Comparison of ENCODE assay signal across 8 mouse cellular contexts in the genomic region with DNA sequence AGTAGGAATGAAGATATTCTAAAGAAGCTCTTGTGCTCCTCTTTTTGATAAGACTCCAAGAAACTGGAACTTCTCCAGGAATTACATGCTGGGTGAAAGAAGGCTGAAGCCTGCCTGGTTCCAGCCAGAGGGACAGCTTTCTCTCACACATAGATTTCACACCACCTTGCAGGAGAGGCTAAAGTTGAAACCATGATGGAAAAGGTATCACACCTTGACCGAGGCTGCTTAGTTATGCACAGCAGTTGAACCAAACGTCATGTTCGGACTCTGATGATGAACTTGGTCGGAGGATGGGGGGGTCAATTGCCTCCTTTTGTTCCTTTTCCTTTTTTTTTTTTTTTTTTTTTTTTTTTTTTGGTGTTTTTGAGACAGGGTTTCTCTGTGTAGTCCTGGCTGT. TPM values are rescaled to one million over a fixed set of nuclear protein-coding genes. Genes with fewer than 3 reads are reported as not detected.
DNase-seq lines count a peak whose midpoint lies in the region; ATAC-seq and TF ChIP-seq lines count a peak whose summit lies in the region.

No protein-coding gene starts in this region.

- ATAC-seq in heart, embryonic 15.5 days (replicated peaks; ENCODE audit: insufficient number of reproducible peaks, insufficient read depth, low FRiP score, low read depth) = no peak
- ATAC-seq in forebrain, embryonic 14.5 days = no peak
- ATAC-seq in liver, embryonic 16.5 days (ENCODE audit: low read depth) = no peak

- intact Hi-C loops in heart, postnatal 25 days (cut with DNase I) = no loop called here

- no peaks in the 10 kb centered on the region for H3K27me3 ChIP-seq in heart, embryonic 15.5 days
- no peaks in the 10 kb centered on the region for H3K27me3 ChIP-seq in forebrain, embryonic 14.5 days (replicated peaks; ENCODE audit: control insufficient read depth, insufficient read depth, low read length)
- H3K27me3 ChIP-seq in liver, embryonic 16.5 days (ENCODE audit: control insufficient read depth, insufficient read depth, low read depth, low read length) = no peaks in the 10 kb centered on the region

- no peaks in the 10 kb centered on the region for H3K9me3 ChIP-seq in heart, embryonic 15.5 days (replicated peaks)
- H3K9me3 ChIP-seq in ES-E14 (ENCODE audit: control insufficient read depth, insufficient read depth, low read depth, low read length) = no peaks in the 10 kb centered on the region
- no peaks in the 10 kb centered on the region for H3K9me3 ChIP-seq in forebrain, embryonic 14.5 days (replicated peaks; ENCODE audit: control insufficient read depth, low read length)
- no peaks in the 10 kb centered on the region for H3K9me3 ChIP-seq in liver, embryonic 16.5 days (replicated peaks; ENCODE audit: control insufficient read depth, low read length)

- WGBS in heart, embryonic 15.5 days = 76% methylated on average over 4 of the region's 4 CpGs
- WGBS in forebrain, embryonic 14.5 days = 88% methylated on average over 4 of the region's 4 CpGs
- 74% methylated on average over 4 of the region's 4 CpGs for WGBS in liver, embryonic 16.5 days (ENCODE audit: insufficient replicate concordance)

- H3K4me3 ChIP-seq in heart, embryonic 15.5 days = peak overlapping the region; percentile 100
- H3K4me3 ChIP-seq in ES-E14 (ENCODE audit: insufficient read depth in 1 of 2, low read depth in 1 of 2, low read length in 2 of 2, poor library complexity in 1 of 2, severe bottlenecking in 1 of 2) = peak overlapping the region; percentile 5 to 100; a peak in 3 of 4 replicates
- H3K4me3 ChIP-seq in forebrain, embryonic 14.5 days (ENCODE audit: low read depth, low read length) = peak overlapping the region; percentile 93; the same call in 1 of the 2 replicates
- H3K4me3 ChIP-seq in liver, embryonic 16.5 days (ENCODE audit: low read depth, low read length) = peak overlapping the region; percentile 98

- no peak for DNase-seq in heart, postnatal 25 days (ENCODE audit: low spot score)
- DNase-seq in ES-E14 (ENCODE audit: low read depth, low spot score) = no peak
- DNase-seq in forebrain, embryonic 14.5 days (ENCODE audit: low spot score) = no peak
- no peak for DNase-seq in adrenal gland, postnatal 4 days (ENCODE audit: low spot score in 2 of 2)
- no peak for DNase-seq in adrenal gland, postnatal 10 days
- DNase-seq in left cerebral cortex, adult 18-20 months (ENCODE audit: low spot score in 2 of 2) = no peak

- H3K9ac ChIP-seq in heart, embryonic 15.5 days = no peak overlapping the region
- no peak overlapping the region; the same call in 1 of the 2 replicates for H3K9ac ChIP-seq in ES-E14 (ENCODE audit: insufficient read depth, low read depth, low read length, poor library complexity, severe bottlenecking)
- no peak overlapping the region for H3K9ac ChIP-seq in forebrain, embryonic 14.5 days (ENCODE audit: low read length)
- no peak overlapping the region; the same call in 1 of the 2 replicates for H3K9ac ChIP-seq in liver, embryonic 16.5 days (ENCODE audit: low read depth, low read length)

- peaks cover 17% of the 10 kb centered on the region for H3K4me1 ChIP-seq in heart, embryonic 15.5 days (replicated peaks)
- peaks cover 0 to 4% of the 10 kb centered on the region in 2 experiments; a peak in 1 of 4 replicates for H3K4me1 ChIP-seq in ES-E14 (ENCODE audit: control insufficient read depth in 2 of 2, insufficient read depth in 2 of 2, low read length in 2 of 2, poor library complexity in 1 of 2)
- H3K4me1 ChIP-seq in forebrain, embryonic 14.5 days (ENCODE audit: control insufficient read depth, insufficient read depth, low read length) = peaks cover 8% of the 10 kb centered on the region
- peaks cover 17% of the 10 kb centered on the region for H3K4me1 ChIP-seq in liver, embryonic 16.5 days (ENCODE audit: control insufficient read depth, low read depth, low read length)

- in situ Hi-C loops in ES-E14 (cut with MboI; ENCODE audit: low sequenced_read_pairs in 2 of 2, unreplicated experiment in 2 of 2) = no loop called here

- H3K27ac ChIP-seq in heart, embryonic 15.5 days = peak overlapping the region; percentile 82
- no peak overlapping the region for H3K27ac ChIP-seq in ES-E14 (ENCODE audit: insufficient read depth, low read depth, low read length, poor library complexity, severe bottlenecking)
- no peak overlapping the region for H3K27ac ChIP-seq in forebrain, embryonic 14.5 days (ENCODE audit: low read depth, low read length)
- peak overlapping the region; percentile 97 for H3K27ac ChIP-seq in liver, embryonic 16.5 days (ENCODE audit: low read length)

- H3K36me3 ChIP-seq in heart, embryonic 15.5 days = 0 out of 2 replicates have a peak, but pooled peaks cover 6% of the 10 kb centered on the region
- H3K36me3 ChIP-seq in ES-E14 (ENCODE audit: control insufficient read depth, insufficient read depth, low read length, poor library complexity, severe bottlenecking) = no peaks in the 10 kb centered on the region; the same call in 1 of the 2 replicates
- peaks cover 5% of the 10 kb centered on the region; the same call in 1 of the 2 replicates for H3K36me3 ChIP-seq in forebrain, embryonic 14.5 days (ENCODE audit: control insufficient read depth, insufficient read depth, low read length)
- no peaks in the 10 kb centered on the region for H3K36me3 ChIP-seq in liver, embryonic 16.5 days (ENCODE audit: control insufficient read depth, insufficient read depth)

- peak overlapping the region; percentile 59 for H3K4me2 ChIP-seq in heart, embryonic 15.5 days
- H3K4me2 ChIP-seq in forebrain, embryonic 14.5 days (ENCODE audit: low read length) = peak overlapping the region; percentile 43; the same call in 1 of the 2 replicates
- peak overlapping the region; percentile 68 for H3K4me2 ChIP-seq in liver, embryonic 16.5 days (ENCODE audit: low read depth, low read length)

TF ChIP-seq in ES-E14, 5 proteins besides CTCF, POLR2A, EP300 and RAD21:
- TF ChIP-seq CHD2 (IDR thresholded peaks at IDR 0.05; ENCODE audit: low read depth, low read length) = no peak
- no peak for TF ChIP-seq MAFK (IDR thresholded peaks at IDR 0.05; ENCODE audit: insufficient read depth, low read depth, low read length)
- no peak for TF ChIP-seq HCFC1 (IDR thresholded peaks at IDR 0.05; ENCODE audit: borderline replicate concordance, insufficient read depth, low read length)
- TF ChIP-seq ZNF384 (IDR thresholded peaks at IDR 0.05; ENCODE audit: low read depth, low read length) = no peak; the same call in 1 of the 2 replicates
- TF ChIP-seq ZC3H11A (IDR thresholded peaks at IDR 0.05; ENCODE audit: borderline replicate concordance, low read depth, low read length) = no peak

RNA-seq across cellular contexts. Expression of a gene that starts 0.6 kb away (rescaled TPM):
- 388 and 430 TPM in 2 replicates for polyA plus RNA-seq in heart, embryonic 15.5 days (2015; fragmentation: Nextera tagmentation; extraction: Ambion mirVana)
- 100 to 1,000 TPM; 191 to 201 TPM for total RNA-seq in heart, postnatal 25 days (2021)
- 209 and 306 TPM in 2 replicates for total RNA-seq in ES-E14 (2012; rRNA removed)
- polyA plus RNA-seq in forebrain, embryonic 14.5 days (2014; fragmentation: Nextera tagmentation; extraction: Ambion mirVana) = 540 and 656 TPM in 2 replicates
- 294 and 323 TPM in 2 replicates for polyA plus RNA-seq in liver, embryonic 16.5 days (2015; fragmentation: Nextera tagmentation; extraction: Ambion mirVana)
- 100 to 1,000 TPM; 326 to 333 TPM for total RNA-seq in adrenal gland, postnatal 4 days (2021)
- 100 to 1,000 TPM; 337 to 352 TPM for total RNA-seq in adrenal gland, postnatal 10 days (2021)
- total RNA-seq in left cerebral cortex, adult 18-20 months (2021) = 100 to 1,000 TPM; 177 to 197 TPM

RNA-seq across cellular contexts. Expression of a gene that starts 36.2 kb away (rescaled TPM):
- polyA plus RNA-seq in heart, embryonic 15.5 days (2015; fragmentation: Nextera tagmentation; extraction: Ambion mirVana) = 162 and 181 TPM in 2 replicates
- total RNA-seq in heart, postnatal 25 days (2021) = 100 to 1,000 TPM; 133 to 135 TPM
- total RNA-seq in ES-E14 (2012; rRNA removed) = 68.8 and 86.2 TPM in 2 replicates
- polyA plus RNA-seq in forebrain, embryonic 14.5 days (2014; fragmentation: Nextera tagmentation; extraction: Ambion mirVana) = 335 and 376 TPM in 2 replicates
- 98.8 and 107 TPM in 2 replicates for polyA plus RNA-seq in liver, embryonic 16.5 days (2015; fragmentation: Nextera tagmentation; extraction: Ambion mirVana)
- total RNA-seq in adrenal gland, postnatal 4 days (2021) = 100 to 1,000 TPM; 206 to 212 TPM
- total RNA-seq in adrenal gland, postnatal 10 days (2021) = 100 to 1,000 TPM; 178 to 189 TPM
- 100 to 1,000 TPM; 165 to 169 TPM for total RNA-seq in left cerebral cortex, adult 18-20 months (2021)

RNA-seq across cellular contexts. Expression of a gene that starts 42.0 kb away (rescaled TPM):
- 25.4 and 26.4 TPM in 2 replicates for polyA plus RNA-seq in heart, embryonic 15.5 days (2015; fragmentation: Nextera tagmentation; extraction: Ambion mirVana)
- total RNA-seq in heart, postnatal 25 days (2021) = 10 to 100 TPM; 12.0 to 16.7 TPM
- 10.4 and 10.9 TPM in 2 replicates for total RNA-seq in ES-E14 (2012; rRNA removed)
- polyA plus RNA-seq in forebrain, embryonic 14.5 days (2014; fragmentation: Nextera tagmentation; extraction: Ambion mirVana) = 34.1 and 48.5 TPM in 2 replicates
- 21.3 and 22.2 TPM in 2 replicates for polyA plus RNA-seq in liver, embryonic 16.5 days (2015; fragmentation: Nextera tagmentation; extraction: Ambion mirVana)
- total RNA-seq in adrenal gland, postnatal 4 days (2021) = 10 to 100 TPM; 28.1 to 29.1 TPM
- 10 to 100 TPM; 19.2 to 21.1 TPM for total RNA-seq in adrenal gland, postnatal 10 days (2021)
- 10 to 100 TPM; 37.2 to 38.9 TPM for total RNA-seq in left cerebral cortex, adult 18-20 months (2021)

Comparison
In these comparisons a context has a peak if more than half of its experiments do, and no peak if none do; other contexts are left out.
1. H3K27ac ChIP-seq: peak in heart, embryonic 15.5 days (single experiment) and liver, embryonic 16.5 days (single experiment); none in ES-E14 (single experiment) and forebrain, embryonic 14.5 days (single experiment).
2. Peak in every context shown above with its lines, with median percentiles within 50 percentile points of each other: H3K4me2 ChIP-seq and H3K4me3 ChIP-seq.